Mouse (Mus musculus) midbrain, embryonic 12.5 days (tissue): ENCODE results near the gene Jam2. TPM values are rescaled to one million over a fixed set of nuclear protein-coding genes. Genes with fewer than 3 reads are reported as not detected.

Experiments used
- ATAC-seq: fragments of 200-750 bp; cut with Nextera tagmentation; 2 replicates; pipeline ENCODE4 v1.8.0; 2017; ENCODE audit warnings: low read depth, moderate TSS enrichment, moderate library complexity; ENCODE audit not compliant: low FRiP score
- H3K27ac ChIP-seq: fragments of 300-500 bp; sonication (generic); replicated peaks from 2 replicates; pipeline ENCODE4 v1.5.1; 2016; ENCODE audit warnings: mild to moderate bottlenecking
- H3K27me3 ChIP-seq: fragments of 300-500 bp; sonication (generic); 2 replicates; pipeline ENCODE4 v1.6.1; 2016; ENCODE audit warnings: mild to moderate bottlenecking
- H3K36me3 ChIP-seq: fragments of 300-500 bp; sonication (generic); 2 replicates; pipeline ENCODE4 v1.6.1; 2016
- H3K4me1 ChIP-seq: fragments of 300-500 bp; sonication (generic); 2 replicates; pipeline ENCODE4 v1.6.1; 2016
- H3K4me2 ChIP-seq: fragments of 300-500 bp; sonication (generic); replicated peaks from 2 replicates; pipeline ENCODE4 v1.6.1; 2016; ENCODE audit warnings: mild to moderate bottlenecking, moderate library complexity
- H3K4me3 ChIP-seq: fragments of 300-500 bp; sonication (generic); 2 replicates; pipeline ENCODE4 v1.5.1; 2016; ENCODE audit warnings: mild to moderate bottlenecking
- H3K9ac ChIP-seq: fragments of 300-500 bp; sonication (generic); replicated peaks from 2 replicates; pipeline ENCODE4 v1.6.1; 2016; ENCODE audit warnings: mild to moderate bottlenecking, moderate library complexity
- H3K9me3 ChIP-seq: fragments of 300-500 bp; sonication (generic); 2 replicates; pipeline ENCODE4 v1.6.1; 2016; ENCODE audit warnings: mild to moderate bottlenecking
- WGBS: fragments of 180-500 bp; shearing (Covaris S2); methylation state at CpG from one replicate; pipeline ENCODE4 v1.1.7; 2016; 5-methylcytosine and 5-hydroxymethylcytosine counted together
- polyA plus RNA-seq: library from polyadenylated mRNA; unstranded; fragments of >200 nt; fragmentation: Nextera tagmentation; extraction: Ambion mirVana; gene quantifications from 2 replicates; pipeline ENCODE4 v1.2.1, GENCODE M21; 2016

The Jam2 gene
- polyA plus RNA-seq, 1 experiment from 2014 or later, result 73.7 TPM

DNA sequence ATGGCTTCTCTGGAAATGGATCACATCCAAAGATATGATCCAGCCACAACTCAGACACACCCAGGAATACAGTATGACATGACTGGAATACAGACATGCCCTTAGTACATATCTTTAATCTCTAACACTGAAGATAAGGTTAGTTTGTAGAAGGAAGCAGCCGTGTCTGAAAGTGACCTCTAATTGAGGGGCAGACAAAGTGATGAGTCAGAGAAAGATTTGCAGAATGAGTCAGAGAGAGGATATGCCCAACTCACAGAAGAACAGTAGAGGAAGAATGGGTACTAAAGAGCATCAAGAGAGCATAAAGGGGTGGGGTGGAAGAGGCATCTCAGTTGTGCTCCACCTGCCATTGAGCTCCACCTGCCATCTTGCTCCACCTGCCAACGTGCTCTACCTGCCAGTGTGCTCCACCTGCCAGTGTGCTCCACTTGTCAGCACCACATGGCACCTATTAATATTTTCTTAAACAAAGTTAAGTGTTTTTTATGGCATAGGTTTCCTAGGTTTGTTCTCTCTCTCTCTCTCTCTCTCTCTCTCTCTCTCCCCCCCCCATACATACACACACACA, 16.8 kb downstream of the Jam2 start:
- H3K27me3 ChIP-seq, result no peaks in the 10 kb centered on the region
- WGBS, result 93% methylated on average over 2 of the region's 2 CpGs
- H3K4me2 ChIP-seq, result no peak overlapping the region
- H3K36me3 ChIP-seq, result peaks cover 33% of the 10 kb centered on the region; the same call in 1 of the 2 replicates
- H3K27ac ChIP-seq, result no peak overlapping the region
- no peak for ATAC-seq
- no peak overlapping the region for H3K9ac ChIP-seq
- no peak overlapping the region for H3K4me3 ChIP-seq
- no peaks in the 10 kb centered on the region for H3K9me3 ChIP-seq
- no peaks in the 10 kb centered on the region for H3K4me1 ChIP-seq

DNA sequence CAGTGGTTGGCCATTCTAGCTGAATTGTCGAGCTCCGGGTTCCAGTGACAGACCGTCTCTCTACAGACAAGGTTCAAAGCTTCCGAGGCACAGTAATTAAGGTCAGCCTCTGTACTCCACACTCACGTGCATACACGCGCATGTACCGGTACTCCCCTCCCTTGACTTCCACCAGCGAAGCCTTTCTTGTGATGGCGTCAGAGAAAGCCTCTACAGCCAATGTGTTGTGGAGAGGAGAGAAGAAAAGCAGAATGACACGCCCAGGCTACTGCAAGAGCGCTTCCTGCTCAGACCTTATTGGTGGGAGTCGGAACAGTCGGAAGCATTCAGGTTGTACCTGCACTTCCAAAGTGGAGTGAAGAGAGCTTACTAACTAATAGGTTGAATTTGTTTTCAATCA, 19.5 kb downstream of the Jam2 start:
- Histone ChIP-seq H3K36me3 (peaks cover 24% of the 10 kb centered on the region; the same call in 1 of the 2 replicates), H3K4me2 (no peak overlapping the region), H3K27ac (no peak overlapping the region), H3K4me1 (no peaks in the 10 kb centered on the region), H3K9me3 (no peaks in the 10 kb centered on the region), H3K9ac (no peak overlapping the region), H3K27me3 (no peaks in the 10 kb centered on the region), H3K4me3 (no peak overlapping the region)
- WGBS, result 89% methylated on average over 14 of the region's 14 CpGs
- ATAC-seq, result no peak

DNA sequence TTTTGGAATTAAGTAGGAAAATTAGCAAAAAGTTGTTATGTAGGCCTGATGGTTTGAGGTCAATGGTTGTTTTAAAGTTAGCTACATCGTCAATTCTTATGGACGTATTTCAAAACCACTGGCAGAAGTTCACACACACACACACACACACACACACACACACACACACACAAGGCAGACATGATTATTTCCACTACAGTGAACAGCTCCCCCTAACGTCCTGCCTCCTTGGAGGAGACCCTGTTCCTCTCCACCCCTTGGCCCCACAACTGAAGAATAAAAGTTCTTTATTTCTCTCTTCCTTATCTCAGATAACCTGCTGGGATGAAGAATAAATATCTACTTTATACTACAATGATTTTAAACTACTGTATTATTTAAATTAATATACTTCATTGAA, 21.4 kb downstream of the Jam2 start:
- no peak for ATAC-seq
- H3K9ac ChIP-seq, result no peak overlapping the region
- no peaks in the 10 kb centered on the region for H3K27me3 ChIP-seq
- no peak overlapping the region for H3K4me3 ChIP-seq
- no peak overlapping the region for H3K27ac ChIP-seq
- no peak overlapping the region for H3K4me2 ChIP-seq
- H3K4me1 ChIP-seq, result no peaks in the 10 kb centered on the region
- H3K36me3 ChIP-seq, result peaks cover 11% of the 10 kb centered on the region; the same call in 1 of the 2 replicates
- no peaks in the 10 kb centered on the region for H3K9me3 ChIP-seq
- WGBS, result 83% methylated on average over 3 of the region's 3 CpGs

DNA sequence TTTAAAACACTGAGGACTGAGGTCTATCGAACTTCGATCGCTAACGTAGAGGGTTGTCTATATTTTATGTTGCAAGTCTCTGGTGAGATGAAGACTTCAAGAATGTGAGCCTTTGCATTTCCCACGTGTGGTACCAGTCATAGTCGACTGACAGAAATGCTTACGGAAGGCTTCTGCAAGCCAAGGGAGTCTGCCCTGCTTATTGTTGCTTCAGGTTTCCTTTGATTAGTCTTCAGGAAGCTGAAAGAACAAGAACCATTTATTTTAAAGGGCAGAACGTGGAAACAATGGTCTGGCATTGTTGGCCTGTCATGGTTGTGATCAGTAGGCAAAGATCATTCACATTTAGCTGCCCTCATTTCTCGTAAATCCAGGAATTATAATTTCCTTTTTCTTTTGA, 22.8 kb downstream of the Jam2 start:
- H3K27me3 ChIP-seq, result no peaks in the 10 kb centered on the region
- no peaks in the 10 kb centered on the region for H3K9me3 ChIP-seq
- H3K36me3 ChIP-seq, result 0 out of 2 replicates have a peak, but pooled peaks cover 5% of the 10 kb centered on the region
- no peak overlapping the region for H3K9ac ChIP-seq
- H3K4me3 ChIP-seq, result no peak overlapping the region
- no peaks in the 10 kb centered on the region for H3K4me1 ChIP-seq
- H3K27ac ChIP-seq, result no peak overlapping the region
- no peak for ATAC-seq
- WGBS, result 81% methylated on average over 9 of the region's 9 CpGs
- no peak overlapping the region for H3K4me2 ChIP-seq

DNA sequence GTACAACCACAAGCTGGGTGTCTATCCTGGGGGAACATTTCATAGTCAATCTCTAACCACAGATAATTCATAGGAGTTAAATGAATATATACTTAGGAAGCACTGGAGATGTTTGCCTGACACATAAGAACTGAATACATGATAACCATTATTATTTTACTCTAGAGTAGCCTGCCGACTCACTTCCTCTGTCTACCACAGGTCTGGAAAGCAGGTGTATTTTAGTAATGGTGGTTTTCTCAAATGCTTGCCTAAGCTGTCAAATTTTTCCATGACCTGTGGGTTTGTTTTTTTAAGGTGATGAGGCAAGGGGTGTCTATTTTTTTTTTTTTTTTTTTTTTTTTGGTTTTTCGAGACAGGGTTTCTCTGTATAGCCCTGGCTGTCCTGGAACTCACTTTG, 26.1 kb downstream of the Jam2 start:
- no peak overlapping the region for H3K27ac ChIP-seq
- H3K9ac ChIP-seq, result no peak overlapping the region
- no peaks in the 10 kb centered on the region for H3K9me3 ChIP-seq
- H3K4me1 ChIP-seq, result no peaks in the 10 kb centered on the region
- no peak overlapping the region for H3K4me3 ChIP-seq
- H3K27me3 ChIP-seq, result no peaks in the 10 kb centered on the region
- no peak for ATAC-seq
- H3K36me3 ChIP-seq, result peaks cover 6% of the 10 kb centered on the region; the same call in 1 of the 2 replicates
- no peak overlapping the region for H3K4me2 ChIP-seq
- 97% methylated on average over 1 of the region's 2 CpGs for WGBS

DNA sequence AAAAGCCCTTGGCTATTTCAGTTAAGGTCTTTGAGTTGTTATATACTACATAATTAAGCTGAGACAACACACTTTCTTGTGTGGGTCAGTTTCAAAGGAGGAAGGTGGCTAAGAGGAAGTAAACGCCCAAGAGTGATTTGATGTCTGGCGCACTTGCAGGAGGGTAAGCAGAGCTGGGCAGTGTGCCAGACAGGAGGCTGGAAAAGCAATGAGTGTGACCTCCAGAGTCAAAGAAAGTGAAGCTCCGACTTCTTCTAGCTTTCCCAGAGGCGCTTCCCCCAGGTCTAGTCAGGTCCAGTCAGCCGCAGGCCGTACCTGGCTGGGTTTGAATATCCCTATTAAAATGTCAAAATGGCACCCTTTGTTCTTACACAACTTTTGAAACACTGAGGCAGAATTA, 28.3 kb downstream of the Jam2 start:
- WGBS, result 85% methylated on average over 6 of the region's 6 CpGs
- Histone ChIP-seq H3K4me1 (no peaks in the 10 kb centered on the region), H3K9ac (no peak overlapping the region), H3K4me2 (no peak overlapping the region), H3K9me3 (no peaks in the 10 kb centered on the region), H3K36me3 (peaks cover 17% of the 10 kb centered on the region), H3K27ac (no peak overlapping the region), H3K4me3 (no peak overlapping the region), H3K27me3 (no peaks in the 10 kb centered on the region)
- ATAC-seq, result no peak

DNA sequence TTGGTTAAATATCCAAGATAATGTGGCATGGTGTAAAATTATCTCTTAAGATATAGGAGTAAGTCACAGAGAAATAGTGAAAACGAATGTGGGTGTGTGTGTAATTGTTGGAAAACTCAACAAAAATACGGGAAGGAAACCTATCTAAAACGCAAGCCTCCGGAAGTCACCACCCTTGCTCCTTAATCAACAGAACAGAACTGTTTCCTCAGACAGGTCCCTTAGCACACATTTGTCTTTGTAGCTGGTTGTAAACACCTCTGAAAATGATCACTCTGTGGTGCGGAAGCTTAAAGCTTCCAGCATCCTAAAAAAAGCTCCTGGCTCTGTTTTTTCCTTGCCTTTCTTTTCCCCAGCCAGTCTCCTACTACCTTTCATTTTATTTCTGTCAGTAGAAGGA, 30.9 kb downstream of the Jam2 start:
- no peak for ATAC-seq
- Histone ChIP-seq H3K4me1 (no peaks in the 10 kb centered on the region), H3K27ac (no peak overlapping the region), H3K9ac (no peak overlapping the region), H3K4me2 (no peak overlapping the region), H3K36me3 (peaks cover 37% of the 10 kb centered on the region), H3K4me3 (no peak overlapping the region), H3K9me3 (no peaks in the 10 kb centered on the region), H3K27me3 (no peaks in the 10 kb centered on the region)
- WGBS, result 90% methylated on average over 5 of the region's 5 CpGs

DNA sequence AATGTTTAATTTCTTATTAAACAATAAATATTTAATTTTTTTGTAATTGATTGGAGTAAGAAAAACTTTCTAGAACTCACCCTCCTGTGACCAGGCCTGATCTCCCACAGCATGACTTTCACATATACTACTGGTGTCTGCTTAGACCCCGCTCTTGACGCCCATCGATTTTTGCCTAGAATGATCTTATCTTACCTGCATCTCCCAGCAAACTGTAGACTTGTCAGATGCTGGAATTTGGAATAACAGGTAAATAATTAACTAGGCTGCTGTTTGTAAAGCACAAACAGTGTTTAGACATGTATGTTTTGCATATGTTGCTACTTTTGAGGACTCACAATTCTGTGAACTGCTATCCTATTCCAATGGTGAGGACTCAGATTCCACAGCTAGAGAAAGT, 32.3 kb downstream of the Jam2 start:
- WGBS, result 96% methylated on average over 3 of the region's 3 CpGs
- H3K27ac ChIP-seq, result no peak overlapping the region
- no peak overlapping the region for H3K4me3 ChIP-seq
- no peaks in the 10 kb centered on the region for H3K9me3 ChIP-seq
- peaks cover 49% of the 10 kb centered on the region for H3K36me3 ChIP-seq
- no peaks in the 10 kb centered on the region for H3K4me1 ChIP-seq
- ATAC-seq, result no peak
- H3K4me2 ChIP-seq, result no peak overlapping the region
- H3K27me3 ChIP-seq, result no peaks in the 10 kb centered on the region
- H3K9ac ChIP-seq, result no peak overlapping the region

DNA sequence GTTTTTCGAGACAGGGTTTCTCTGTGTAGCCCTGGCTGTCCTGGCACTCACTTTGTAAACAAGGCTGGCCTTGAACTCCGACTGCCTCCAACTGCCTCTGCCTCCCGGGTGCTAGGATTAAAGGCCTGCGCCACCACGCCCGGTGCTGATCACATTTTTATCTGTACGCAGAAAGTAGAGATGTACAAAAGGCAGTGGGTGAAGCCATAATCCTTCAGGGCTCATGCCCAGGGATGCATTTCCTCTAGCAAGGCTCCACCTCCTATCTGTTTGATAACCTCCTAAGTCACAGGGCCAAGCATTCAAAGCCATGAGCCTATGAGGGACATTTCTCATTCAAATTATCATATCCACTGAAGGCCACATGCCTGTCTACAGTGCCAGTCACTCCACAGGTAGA, 34.0 kb downstream of the Jam2 start:
- ATAC-seq, result no peak
- 95% methylated on average over 7 of the region's 7 CpGs for WGBS
- no peaks in the 10 kb centered on the region for H3K4me1 ChIP-seq

DNA sequence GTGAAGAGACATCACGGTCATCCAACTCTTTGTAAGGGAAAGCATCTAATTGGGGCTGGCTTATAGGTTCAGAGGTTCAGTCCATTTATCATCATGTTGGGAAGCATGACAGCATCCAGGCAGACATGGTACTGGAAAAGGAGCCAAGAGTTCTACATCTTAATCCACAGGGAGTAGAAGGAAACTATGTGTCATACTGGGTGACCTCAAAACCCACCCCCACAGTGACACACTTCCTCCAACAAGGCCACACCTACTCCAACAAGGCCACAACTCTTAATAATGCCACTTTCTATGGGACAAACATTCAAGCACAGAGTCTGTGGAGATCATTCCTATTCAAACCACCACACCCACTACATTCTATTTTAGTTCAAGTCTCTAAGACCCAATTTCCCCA, 36.3 kb downstream of the Jam2 start:
- Histone ChIP-seq H3K9ac (no peak overlapping the region), H3K27me3 (no peaks in the 10 kb centered on the region), H3K9me3 (no peaks in the 10 kb centered on the region), H3K36me3 (peaks cover 79% of the 10 kb centered on the region), H3K27ac (no peak overlapping the region), H3K4me1 (no peaks in the 10 kb centered on the region), H3K4me3 (no peak overlapping the region), H3K4me2 (no peak overlapping the region)
- no peak for ATAC-seq
- 92% methylated on average over 1 of the region's 1 CpGs for WGBS

More for the DNA sequence above, 34.0 kb downstream of the Jam2 start:
- no peaks in the 10 kb centered on the region for H3K27me3 ChIP-seq
- peaks cover 60% of the 10 kb centered on the region for H3K36me3 ChIP-seq
- H3K9me3 ChIP-seq, result no peaks in the 10 kb centered on the region
- H3K9ac ChIP-seq, result no peak overlapping the region
- no peak overlapping the region for H3K27ac ChIP-seq
- H3K4me2 ChIP-seq, result no peak overlapping the region
- no peak overlapping the region for H3K4me3 ChIP-seq

DNA sequence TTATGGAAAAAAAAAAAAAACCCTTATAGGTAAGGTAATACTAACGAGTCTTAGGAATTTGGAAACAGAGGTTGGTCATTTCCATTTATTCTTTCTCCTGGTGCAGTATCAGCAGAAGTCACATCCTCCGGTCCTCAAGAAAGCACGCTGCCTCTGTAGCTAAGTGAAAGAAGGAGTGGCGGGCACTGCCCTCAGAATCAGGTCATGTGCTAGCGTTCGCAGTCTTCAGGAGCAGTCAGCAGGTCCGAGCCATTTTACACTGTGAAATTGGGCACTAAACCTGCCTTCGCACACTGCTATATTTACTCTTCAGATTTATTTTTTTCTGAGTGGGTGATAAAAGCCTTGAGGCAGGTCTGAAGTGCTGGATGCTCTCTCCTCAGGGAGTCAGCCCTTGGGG, 39.9 kb downstream of the Jam2 start:
- Histone ChIP-seq H3K36me3 (peaks cover 62% of the 10 kb centered on the region), H3K9ac (no peak overlapping the region), H3K27ac (no peak overlapping the region), H3K4me2 (no peak overlapping the region), H3K4me3 (no peak overlapping the region), H3K27me3 (no peaks in the 10 kb centered on the region), H3K4me1 (no peaks in the 10 kb centered on the region), H3K9me3 (no peaks in the 10 kb centered on the region)
- WGBS, result 88% methylated on average over 8 of the region's 8 CpGs
- no peak for ATAC-seq

DNA sequence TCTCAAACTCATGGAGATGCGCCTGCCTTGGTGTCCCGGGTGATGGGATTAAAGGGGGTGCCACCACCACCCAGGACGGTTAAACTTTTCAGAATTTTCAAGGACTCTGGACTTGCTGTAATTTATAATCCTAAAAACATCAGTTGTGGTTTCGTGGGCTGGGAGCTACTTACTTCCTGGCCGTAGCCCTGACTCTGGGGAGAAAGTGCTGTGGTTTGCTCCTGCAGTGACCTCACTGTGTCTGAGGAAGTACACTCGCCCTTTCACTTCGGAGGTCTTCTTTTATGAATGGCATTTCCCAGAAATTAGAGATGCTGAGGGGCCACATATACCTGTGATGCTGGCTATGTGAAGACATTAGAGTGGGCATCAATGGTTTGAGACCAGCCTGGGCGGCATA, 40.6 kb downstream of the Jam2 start:
- ATAC-seq, result no peak
- H3K9ac ChIP-seq, result no peak overlapping the region
- no peaks in the 10 kb centered on the region for H3K4me1 ChIP-seq
- 89% methylated on average over 8 of the region's 8 CpGs for WGBS
- H3K4me3 ChIP-seq, result no peak overlapping the region
- H3K27ac ChIP-seq, result no peak overlapping the region
- H3K4me2 ChIP-seq, result no peak overlapping the region
- H3K36me3 ChIP-seq, result peaks cover 65% of the 10 kb centered on the region
- no peaks in the 10 kb centered on the region for H3K27me3 ChIP-seq
- no peaks in the 10 kb centered on the region for H3K9me3 ChIP-seq

DNA sequence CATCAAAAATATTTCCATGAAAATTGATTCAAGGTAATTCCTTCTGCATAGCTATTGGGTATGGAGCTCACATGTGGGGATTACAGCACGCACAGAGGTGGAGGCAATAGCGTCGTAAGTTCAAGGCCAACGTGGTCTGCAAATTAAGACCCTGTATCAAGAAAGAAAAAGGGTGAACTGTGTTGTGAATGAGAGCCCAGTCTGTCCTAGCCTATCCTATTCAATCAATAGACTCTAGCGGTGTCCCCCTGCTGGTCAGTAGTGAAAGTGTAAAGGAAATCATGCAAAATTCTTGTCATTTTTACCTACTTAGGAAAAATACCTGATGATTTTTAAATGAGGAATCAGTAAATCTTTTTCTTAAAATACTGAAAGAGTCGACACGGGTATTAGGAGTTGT, 43.5 kb downstream of the Jam2 start:
- Histone ChIP-seq H3K9ac (no peak overlapping the region), H3K27ac (no peak overlapping the region), H3K36me3 (peaks cover 64% of the 10 kb centered on the region), H3K4me1 (no peaks in the 10 kb centered on the region), H3K9me3 (no peaks in the 10 kb centered on the region), H3K4me2 (no peak overlapping the region), H3K27me3 (no peaks in the 10 kb centered on the region), H3K4me3 (no peak overlapping the region)
- 37% methylated on average over 7 of the region's 7 CpGs for WGBS
- ATAC-seq, result peak; percentile 79
